Mouse (Mus musculus) heart, postnatal 36 days (tissue): ENCODE measurements at regions not wholly inside any gene's neighbourhood (a gene's known extent, or its start where the extent isn't known, plus 50 kb on each side); places are given as distances from the start of the nearest gene placed in this dataset.
A peak's percentile ranks its signal among the peaks of the same experiment; 100 is the strongest.

ENCODE experiments used
- DNase-seq, 2 experiments: peaks; one replicate each; pipeline ENCODE4 v3.0.0; 2021 to 2022
- intact Hi-C: fragments of 180-260 bp; cut with DNase I; formaldehyde crosslinking; loops from one replicate; pipeline ENCODE4 v1.15.1; 2025

- intact Hi-C loops: no loop called here
- DNase-seq: no peak
These were observed 220.7 kb downstream of the Maf start for GRCm38 (mm10) chr8:115486904-115487303.

- DNase-seq: no peak
- intact Hi-C loops: no loop called here
These were observed 226.5 kb downstream of the Maf start for GRCm38 (mm10) chr8:115481136-115481535.

GRCm38 (mm10) chr8:115478406-115479060 is 229.1 kb downstream of the Maf start:
- intact Hi-C loops: no loop called here
- peak; percentile 20 to 35 for DNase-seq

- intact Hi-C loops: no loop called here
- DNase-seq: no peak
These were observed 231.5 kb downstream of the Maf start for GRCm38 (mm10) chr8:115476071-115476470.

GRCm38 (mm10) chr8:115475156-115475555 is 232.4 kb downstream of the Maf start:
- DNase-seq: no peak
- intact Hi-C loops: no loop called here

- DNase-seq: no peak
- intact Hi-C loops: no loop called here
These were observed 233.6 kb downstream of the Maf start for GRCm38 (mm10) chr8:115473974-115474373.

GRCm38 (mm10) chr8:115466553-115466952 is 241.0 kb downstream of the Maf start:
- no peak for DNase-seq
- intact Hi-C loops: no loop called here

GRCm38 (mm10) chr8:115466122-115466521 is 241.5 kb downstream of the Maf start:
- DNase-seq: no peak
- intact Hi-C loops: no loop called here

- intact Hi-C loops: no loop called here
- DNase-seq: no peak
These were observed 244.9 kb downstream of the Maf start for GRCm38 (mm10) chr8:115462657-115463056.

GRCm38 (mm10) chr8:115458119-115458518 is 249.5 kb downstream of the Maf start:
- intact Hi-C loops: no loop called here
- DNase-seq: no peak

GRCm38 (mm10) chr8:115450789-115451188 is 256.8 kb downstream of the Maf start:
- DNase-seq: no peak
- intact Hi-C loops: no loop called here

GRCm38 (mm10) chr8:115448367-115448766 is 259.2 kb downstream of the Maf start:
- intact Hi-C loops: no loop called here
- DNase-seq: no peak

- no peak for DNase-seq
- intact Hi-C loops: no loop called here
These were observed 263.1 kb downstream of the Maf start for GRCm38 (mm10) chr8:115444519-115444918.

GRCm38 (mm10) chr8:115441943-115442550 is 265.5 kb downstream of the Maf start:
- no peak for DNase-seq
- intact Hi-C loops: no loop called here

GRCm38 (mm10) chr8:115441323-115441722 is 266.3 kb downstream of the Maf start:
- intact Hi-C loops: no loop called here
- DNase-seq: no peak

- no peak for DNase-seq
- intact Hi-C loops: no loop called here
These were observed 267.4 kb downstream of the Maf start for GRCm38 (mm10) chr8:115440151-115440550.

- DNase-seq: no peak
- intact Hi-C loops: no loop called here
These were observed 268.1 kb downstream of the Maf start for GRCm38 (mm10) chr8:115439512-115439911.

- intact Hi-C loops: no loop called here
- DNase-seq: no peak
These were observed 269.6 kb downstream of the Maf start for GRCm38 (mm10) chr8:115437956-115438355.

GRCm38 (mm10) chr8:115436356-115436721 is 271.3 kb downstream of the Maf start:
- no peak for DNase-seq
- intact Hi-C loops: no loop called here

GRCm38 (mm10) chr8:115435720-115436355 is 271.8 kb downstream of the Maf start:
- intact Hi-C loops: no loop called here
- DNase-seq: no peak

- intact Hi-C loops: no loop called here
- peak in 1 of 2 experiments; percentile 9 for DNase-seq
These were observed 275.1 kb downstream of the Maf start for GRCm38 (mm10) chr8:115432396-115433040.

GRCm38 (mm10) chr8:115430793-115431192 is 276.8 kb downstream of the Maf start:
- DNase-seq: no peak
- intact Hi-C loops: no loop called here
